ENCODE assay signal across 8 mouse cellular contexts in the genomic region with DNA sequence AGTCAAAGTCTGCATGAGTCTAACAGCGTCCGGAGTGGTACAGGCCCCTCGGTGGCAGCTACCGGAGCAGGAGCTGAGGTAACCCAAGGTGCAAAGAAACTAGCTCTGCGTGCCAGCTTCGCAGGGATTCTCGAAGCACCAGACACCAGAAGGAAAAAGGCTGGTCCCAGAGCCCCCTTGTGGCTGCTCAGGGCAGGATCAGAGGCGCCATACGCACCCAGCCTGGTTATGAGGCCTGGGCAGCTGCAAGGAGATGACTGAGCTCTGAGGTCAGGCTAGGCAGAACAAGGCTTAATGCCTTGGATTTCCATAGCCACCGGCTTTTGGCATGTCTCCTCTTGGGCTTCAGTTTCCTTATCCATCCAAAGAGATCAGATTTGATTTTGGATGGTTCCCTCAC. TPM values are rescaled to one million over a fixed set of nuclear protein-coding genes. Genes with fewer than 3 reads are reported as not detected.
A peak's percentile ranks its signal among the peaks of the same experiment; 100 is the strongest.
DNase-seq lines count a peak whose midpoint lies in the region; ATAC-seq and TF ChIP-seq lines count a peak whose summit lies in the region.

No protein-coding gene starts in this region.

- 11% methylated on average over 10 of the region's 10 CpGs for WGBS in kidney, adult 2 months
- 3% methylated on average over 10 of the region's 10 CpGs for WGBS in small intestine, adult 2 months

- TF ChIP-seq CTCF in kidney, adult 2 months (conservative IDR thresholded peaks at IDR 0.05; ENCODE audit: insufficient read depth, insufficient read length, low read depth, low read length), result peak; percentile 70
- TF ChIP-seq CTCF in small intestine, adult 2 months (IDR thresholded peaks at IDR 0.05; ENCODE audit: extremely low read depth, insufficient read length, insufficient replicate concordance, low read depth, low read length), result peak; percentile 77

- no peak for DNase-seq in frontal cortex, postnatal 25 days (ENCODE audit: low spot score in 2 of 2)
- DNase-seq in urinary bladder, postnatal 25 days (ENCODE audit: low spot score), result peak; percentile 56
- no peak for DNase-seq in urinary bladder, adult 18-20 months (ENCODE audit: low spot score in 2 of 2)
- DNase-seq in embryo, embryonic 9.5 days (ENCODE audit: extremely low spot score), result peak; percentile 80
- peak; percentile 75 for DNase-seq in kidney, adult 2 months
- peak; percentile 74 for DNase-seq in lung, postnatal 4 days

- no peak overlapping the region for H3K4me3 ChIP-seq in kidney, adult 2 months (ENCODE audit: insufficient read depth, low read depth, low read length)
- no peak overlapping the region for H3K4me3 ChIP-seq in small intestine, adult 2 months (ENCODE audit: low read depth, low read length)

- TF ChIP-seq POLR2A in kidney, adult 2 months (IDR thresholded peaks at IDR 0.05; ENCODE audit: low read depth, low read length), result no peak
- TF ChIP-seq POLR2A in small intestine, adult 2 months (IDR thresholded peaks at IDR 0.05; ENCODE audit: low read depth, low read length), result no peak

- no peaks in the 10 kb centered on the region for H3K27me3 ChIP-seq in kidney, adult 2 months (replicated peaks; ENCODE audit: control insufficient read depth, insufficient read depth, low read length)
- peaks cover 33% of the 10 kb centered on the region for H3K27me3 ChIP-seq in small intestine, adult 2 months (ENCODE audit: control insufficient read depth, insufficient read depth, low read length)

- peak; percentile 64; the same call in 1 of the 2 replicates for ATAC-seq in frontal cortex, adult (ENCODE audit: low TSS enrichment)

- H3K27ac ChIP-seq in kidney, adult 2 months (ENCODE audit: insufficient read depth, low read depth, low read length), result no peak overlapping the region
- H3K27ac ChIP-seq in small intestine, adult 2 months (ENCODE audit: insufficient read depth, low read depth, low read length), result no peak overlapping the region

- H3K4me1 ChIP-seq in kidney, adult 2 months (ENCODE audit: control insufficient read depth, insufficient read depth, low read length), result peaks cover 10% of the 10 kb centered on the region; the same call in 1 of the 2 replicates
- peaks cover 27% of the 10 kb centered on the region for H3K4me1 ChIP-seq in small intestine, adult 2 months (ENCODE audit: control insufficient read depth, insufficient read depth, insufficient read length, low read length)

- no peaks in the 10 kb centered on the region for H3K36me3 ChIP-seq in kidney, adult 2 months (ENCODE audit: control insufficient read depth, insufficient read depth, low read length)
- H3K36me3 ChIP-seq in small intestine, adult 2 months (ENCODE audit: control insufficient read depth, insufficient read depth, low read length), result no peaks in the 10 kb centered on the region

RNA-seq across cellular contexts. Expression of a gene that starts 5.6 kb away (rescaled TPM):
- polyA plus RNA-seq in kidney, adult 2 months (2012; rRNA removed), result 15.5 and 19.4 TPM in 2 replicates
- 9.1 and 9.8 TPM in 2 replicates for polyA plus RNA-seq in small intestine, adult 2 months (2012; rRNA removed)

Comparison
In these comparisons a context has a peak if more than half of its experiments do, and no peak if none do; other contexts are left out.
1. DNase-seq: peak in urinary bladder, postnatal 25 days (single experiment), embryo, embryonic 9.5 days (single experiment), kidney, adult 2 months (single experiment) and lung, postnatal 4 days (2 of 2); none in frontal cortex, postnatal 25 days (0 of 2) and urinary bladder, adult 18-20 months (0 of 2).